Mouse (Mus musculus) WW6 (cell line): ENCODE results near the gene Naaladl1.

Experiments used
- DNase-seq: peaks from one replicate; pipeline ENCODE4 v3.0.0-alpha.2; 2013; ENCODE audit warnings: low read depth, low spot score

The Naaladl1 gene

DNA sequence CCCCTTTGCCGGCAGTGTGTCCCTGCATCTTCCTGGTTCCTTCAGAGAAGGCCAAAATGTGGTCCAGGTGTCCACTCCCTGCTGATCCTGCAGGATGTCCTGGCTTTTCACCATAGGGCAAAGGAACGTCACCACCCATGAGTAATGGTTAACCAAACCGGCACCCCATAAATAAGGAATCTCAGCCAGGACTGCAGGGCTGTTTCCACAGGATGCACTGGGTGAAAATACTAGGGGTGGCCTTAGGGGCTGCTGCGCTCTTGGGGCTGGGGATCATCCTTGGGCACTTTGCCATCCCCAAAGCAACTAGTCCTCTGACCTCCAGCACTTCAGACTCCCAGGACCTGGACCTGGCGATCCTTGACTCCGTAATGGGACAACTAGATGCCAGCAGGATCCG is at the start of gene Naaladl1:
Naaladl1 (plus strand) TSS at position 197 of the 400 bp plus-strand sequence.
- DNase-seq, result no peak

DNA sequence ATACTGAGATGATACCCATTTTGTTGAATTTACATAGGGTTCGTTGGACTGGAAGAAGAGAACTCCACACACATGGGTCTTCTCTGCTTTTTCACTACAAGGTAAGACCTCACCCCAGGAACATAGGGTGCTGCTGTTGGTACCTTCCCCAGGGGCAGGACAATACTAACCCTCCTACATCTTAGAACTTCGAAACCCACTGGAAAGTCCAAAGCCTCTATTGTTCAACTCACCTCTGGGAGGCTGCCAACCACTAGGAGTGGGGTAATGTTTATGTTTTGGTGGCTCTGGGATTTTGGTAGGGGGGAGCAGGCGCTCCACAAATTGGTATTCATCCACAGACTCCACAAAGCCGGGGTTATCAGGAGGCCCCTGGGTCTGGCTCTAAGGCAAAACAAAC is 48.9 kb upstream of the Naaladl1 start:
- no peak for DNase-seq

DNA sequence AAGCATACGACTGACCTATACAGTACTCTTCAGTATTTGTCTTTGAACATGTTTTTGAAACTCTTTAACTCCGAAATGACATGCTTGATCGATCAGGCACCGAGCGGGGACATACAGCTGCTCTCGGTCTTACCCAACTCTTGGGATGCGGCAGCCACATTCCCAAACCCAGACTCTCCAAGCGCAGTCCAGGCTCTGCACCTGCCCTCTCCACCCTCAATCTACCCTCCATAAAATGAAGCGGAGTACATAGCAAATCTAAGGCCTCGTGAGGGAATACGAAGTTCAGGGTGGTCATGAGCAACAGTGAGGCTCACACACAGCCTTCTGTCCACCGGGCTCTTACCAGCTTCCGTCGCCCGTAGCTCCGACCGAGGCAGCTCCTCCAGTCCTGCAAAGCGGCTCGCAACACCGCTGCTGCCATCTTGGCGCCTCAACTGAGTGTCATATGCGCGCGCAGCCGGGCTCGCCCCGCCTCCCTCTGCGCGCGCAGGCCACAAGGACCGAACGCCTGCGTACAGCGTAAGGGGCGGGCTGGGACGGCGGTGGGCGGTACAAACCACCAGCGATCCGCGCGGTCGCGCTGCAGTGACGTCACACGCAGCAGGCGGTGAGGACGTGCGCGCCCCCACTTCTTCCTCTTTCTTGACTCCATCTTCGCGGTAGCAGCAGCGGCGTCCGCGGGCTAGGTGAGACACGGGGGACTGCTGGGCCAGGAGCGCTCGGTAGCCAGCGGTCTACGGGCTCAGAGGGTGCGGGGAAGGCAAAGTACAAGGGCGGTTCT is 48.1 kb upstream of the Naaladl1 start, which contains the start of the genes Mrpl49 and Fau:
Mrpl49 (minus strand) TSS at position 473 of the 784 bp plus-strand sequence.
Fau (plus strand) TSS at position 532 of the 784 bp plus-strand sequence.
- DNase-seq, result peak; percentile 93

DNA sequence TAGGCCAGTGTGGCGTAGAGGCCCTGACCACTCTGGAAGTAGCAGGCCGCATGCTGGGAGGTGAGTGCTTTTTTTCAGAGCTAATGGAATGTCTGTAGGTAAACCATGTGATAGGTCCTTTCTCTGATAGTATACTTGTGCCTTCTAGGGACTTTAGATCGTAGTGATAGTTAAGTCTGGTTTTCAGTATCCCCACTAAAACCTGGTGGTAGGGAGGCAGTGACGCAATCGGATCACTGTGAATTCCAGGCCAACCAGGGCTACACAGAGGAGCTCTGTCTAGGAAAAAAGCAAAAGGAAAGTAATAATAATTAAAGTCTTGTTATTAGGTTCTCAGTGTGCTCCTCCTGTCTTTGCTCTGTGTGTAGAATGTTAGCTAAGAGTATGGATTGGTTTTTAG is 47.1 kb upstream of the Naaladl1 start:
- no peak for DNase-seq

DNA sequence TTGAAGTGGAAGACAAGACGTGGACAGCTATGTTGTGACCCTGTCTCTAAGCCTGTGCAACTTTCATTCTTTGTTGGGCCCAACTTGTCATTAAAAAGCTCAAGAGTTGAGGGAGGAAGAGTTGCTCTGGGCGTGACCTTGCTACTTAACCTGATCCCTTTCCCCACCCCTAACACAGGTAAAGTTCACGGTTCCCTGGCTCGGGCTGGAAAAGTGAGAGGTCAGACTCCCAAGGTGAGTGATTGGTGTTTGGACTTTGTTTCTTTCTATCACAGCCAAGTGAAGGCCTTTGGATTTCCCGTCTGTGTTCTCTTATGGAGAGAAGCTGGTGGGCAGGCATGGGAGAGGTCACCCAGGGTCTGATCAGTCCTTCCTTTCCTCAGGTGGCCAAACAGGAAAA is 46.6 kb upstream of the Naaladl1 start:
- DNase-seq, result no peak

DNA sequence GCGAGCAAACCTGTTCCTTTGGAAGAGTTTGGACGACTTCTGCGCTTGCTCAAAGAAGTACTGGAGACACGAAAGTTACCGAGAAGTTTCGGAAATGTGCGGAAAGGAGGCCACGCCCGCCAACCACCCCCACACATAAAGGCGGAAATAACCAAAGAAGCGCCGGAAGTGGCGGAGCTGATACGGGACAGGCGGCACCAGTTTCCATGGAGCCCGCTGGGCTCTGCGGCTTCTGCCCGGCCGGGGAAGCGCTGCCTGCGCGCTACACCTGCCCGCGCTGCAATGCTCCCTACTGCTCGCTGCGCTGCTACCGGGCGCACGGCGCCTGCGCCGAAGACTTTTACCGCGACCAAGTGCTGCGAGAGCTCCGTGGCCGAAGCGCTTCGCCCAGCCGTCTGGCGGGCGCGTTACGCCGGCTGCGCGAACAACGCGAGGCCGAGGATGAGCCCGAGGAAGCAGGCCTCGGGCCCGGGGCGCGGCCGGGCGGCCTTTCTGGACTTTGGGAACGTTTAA is 44.5 kb upstream of the Naaladl1 start, which contains the start of gene Znhit2:
Znhit2 (plus strand) TSS at position 172 of the 513 bp plus-strand sequence.
- peak; percentile 75 for DNase-seq

DNA sequence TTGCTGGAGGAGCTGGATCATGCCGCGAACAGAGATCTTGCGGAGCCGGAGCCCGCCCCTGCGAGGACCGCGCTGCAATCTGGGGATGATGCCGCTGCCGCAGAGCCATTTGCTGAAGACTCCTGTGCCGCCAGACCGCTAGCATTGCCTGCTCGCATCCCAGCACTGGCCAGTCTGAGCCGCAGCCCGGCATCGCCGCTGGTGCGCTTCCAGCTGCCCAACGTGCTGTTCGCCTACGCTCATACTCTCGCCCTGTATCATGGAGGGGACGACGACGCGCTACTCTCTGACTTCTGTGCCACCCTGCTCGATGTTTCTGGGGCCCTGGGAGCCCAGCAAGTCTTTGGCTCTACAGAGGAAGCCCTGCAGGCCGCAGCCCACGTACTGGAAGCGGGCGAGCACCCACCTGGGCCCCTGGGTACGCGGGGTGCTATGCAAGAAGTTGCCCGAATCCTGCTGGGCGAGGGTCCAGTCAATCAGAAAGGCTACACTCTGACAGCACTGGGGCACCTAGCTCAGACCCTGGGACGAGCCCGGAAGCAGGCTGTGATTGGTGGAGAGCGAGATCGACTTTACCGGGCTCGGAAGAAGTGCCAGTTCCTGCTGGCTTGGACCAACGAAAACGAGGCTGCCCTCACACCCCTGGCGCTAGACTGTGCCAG is 43.8 kb upstream of the Naaladl1 start:
- DNase-seq, result no peak

DNA sequence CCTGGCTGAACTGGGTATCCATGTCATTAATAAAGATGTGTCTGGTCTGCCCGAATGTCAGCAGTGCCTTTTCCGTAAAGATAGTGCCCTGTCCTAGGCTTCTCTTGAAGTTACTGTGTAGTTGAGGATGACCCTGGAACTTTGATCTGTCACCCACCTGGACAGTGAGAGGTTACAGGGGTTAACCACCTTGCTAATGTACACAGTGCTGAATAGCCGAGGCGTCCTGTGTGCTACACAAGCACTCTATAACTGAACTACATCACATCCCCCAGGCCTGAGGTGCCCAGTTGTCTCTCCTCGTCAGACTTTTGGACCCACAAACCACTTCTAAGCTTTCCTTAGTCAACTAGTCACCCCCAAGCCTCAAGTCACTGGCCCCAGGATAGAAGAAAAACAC is 43.2 kb upstream of the Naaladl1 start:
- DNase-seq, result no peak

DNA sequence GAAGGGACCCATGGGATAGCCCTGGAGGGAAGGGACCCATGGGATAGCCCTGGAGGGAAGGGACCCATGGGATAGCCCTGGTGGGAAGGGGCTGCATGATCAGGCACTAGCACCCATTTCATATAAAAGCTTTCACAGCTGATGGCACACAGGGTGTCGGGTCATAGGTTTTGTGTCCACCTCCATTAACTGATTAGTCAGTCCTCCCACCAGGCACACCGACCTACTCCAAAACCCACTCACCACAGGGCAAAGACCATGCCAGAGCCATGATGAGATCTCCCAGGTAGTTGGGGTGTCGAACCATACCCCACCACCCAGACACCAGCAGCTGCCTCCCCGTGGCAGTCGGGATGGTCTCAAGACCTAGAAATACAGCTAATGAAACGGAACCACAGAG is 42.5 kb upstream of the Naaladl1 start:
- DNase-seq, result no peak

DNA sequence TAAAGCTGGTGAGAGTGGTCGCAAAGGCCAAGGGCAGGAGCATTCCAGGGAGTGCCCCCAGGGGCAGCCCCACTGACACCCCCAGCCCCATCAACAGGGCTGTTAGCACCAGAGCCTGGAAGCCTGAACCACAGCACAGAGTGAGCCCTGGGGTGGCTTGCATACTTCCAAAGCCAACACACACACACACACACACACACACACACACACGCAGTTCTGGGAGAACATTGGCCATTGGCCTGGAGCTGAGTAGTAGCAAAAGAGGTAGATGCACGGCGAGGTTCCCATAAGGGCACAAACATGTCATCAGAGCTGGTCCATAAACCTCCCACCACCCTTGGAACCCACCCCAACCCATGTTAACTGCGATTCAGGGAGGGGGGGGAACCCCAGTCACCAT is 39.0 kb upstream of the Naaladl1 start:
- no peak for DNase-seq

DNA sequence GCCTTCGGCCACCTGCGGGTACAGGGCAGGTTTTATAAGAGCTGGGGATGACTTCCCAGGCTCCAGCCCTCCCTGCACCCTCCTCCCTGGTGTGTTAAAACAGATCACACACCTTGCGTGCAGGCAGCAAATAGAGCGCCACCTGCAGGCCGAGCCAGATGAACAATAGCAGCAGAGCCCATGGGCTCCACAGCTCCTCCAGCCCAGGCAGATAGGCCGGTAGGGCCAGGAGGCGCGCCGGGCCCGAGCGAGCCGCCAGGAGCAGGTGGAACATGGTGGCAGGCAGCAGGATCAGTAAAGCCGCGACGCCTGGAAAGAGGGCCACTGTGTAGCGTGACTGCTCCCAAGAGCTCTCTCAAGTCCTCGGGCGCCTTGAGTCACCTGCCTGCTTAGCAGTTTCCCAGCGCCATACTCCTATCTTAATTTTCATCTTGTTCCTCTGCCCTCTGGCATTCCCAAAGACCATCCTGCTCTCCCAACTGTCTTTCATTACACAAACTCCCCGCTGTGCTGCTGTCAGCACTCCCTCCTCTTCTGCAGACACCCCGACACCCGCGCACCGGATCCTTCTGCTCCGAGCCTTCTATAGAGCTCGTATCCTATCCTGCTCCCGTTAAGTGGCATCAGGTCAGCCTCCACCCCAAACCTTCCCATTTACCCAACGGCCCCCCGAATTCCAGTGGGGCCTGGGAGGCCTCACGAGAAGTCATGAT is 38.4 kb upstream of the Naaladl1 start:
- DNase-seq, result peak; percentile 84

DNA sequence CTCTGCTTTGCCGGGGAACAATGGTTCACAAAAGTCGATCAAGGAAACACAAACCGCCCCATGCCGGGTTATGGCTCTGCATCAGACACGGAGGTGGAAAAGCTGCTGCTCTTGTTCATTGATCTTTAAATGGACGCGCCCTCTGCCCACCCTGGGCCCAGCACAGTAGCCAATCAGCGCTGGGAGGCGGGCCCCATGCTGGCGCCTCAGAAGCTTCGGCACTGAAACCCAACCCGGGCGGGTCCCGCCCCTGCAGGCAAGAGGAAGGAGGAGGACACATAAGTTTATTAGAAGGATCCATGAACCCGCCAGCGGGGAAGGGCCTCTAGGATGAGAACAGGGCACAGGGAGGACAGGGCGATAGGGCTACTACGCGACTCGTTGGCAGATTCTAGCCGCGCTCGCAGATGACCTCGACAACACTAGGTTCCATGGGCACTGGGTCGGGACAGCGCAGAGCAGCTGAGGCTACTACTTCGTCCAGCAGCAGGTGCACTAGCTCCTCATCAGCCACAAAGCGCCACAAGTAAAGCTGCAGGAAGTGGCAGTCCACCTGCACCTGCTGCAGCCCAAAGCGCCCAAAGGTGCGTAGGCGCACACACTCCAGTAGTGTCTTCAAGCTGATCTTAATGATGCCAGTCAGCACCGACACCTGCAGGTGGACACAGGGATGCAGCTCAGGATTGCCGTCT is 37.7 kb upstream of the Naaladl1 start, which contains the start of gene Tm7sf2:
Tm7sf2 (minus strand) TSS at position 650 of the 692 bp plus-strand sequence.
- peak; percentile 78 for DNase-seq

DNA sequence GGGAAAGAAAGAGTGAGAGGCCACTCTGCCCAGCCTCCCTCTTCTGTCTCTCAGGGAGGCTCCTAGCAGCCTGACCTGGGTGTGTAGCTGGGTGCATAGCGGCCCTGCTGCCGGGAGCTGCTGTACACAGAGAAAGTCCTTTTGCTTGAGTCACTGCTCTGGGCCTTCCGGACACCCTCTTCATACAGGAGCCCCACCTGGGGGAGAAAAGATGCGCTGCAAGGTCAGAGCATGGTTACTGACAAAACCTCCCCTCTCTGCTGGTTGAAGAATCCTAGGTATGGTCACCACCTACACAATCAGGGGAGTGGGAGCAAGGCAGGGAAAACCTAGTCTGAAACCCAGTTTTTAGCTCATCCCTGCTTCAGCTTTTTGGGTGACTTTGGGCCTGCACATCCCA is 36.6 kb upstream of the Naaladl1 start:
- DNase-seq, result no peak

DNA sequence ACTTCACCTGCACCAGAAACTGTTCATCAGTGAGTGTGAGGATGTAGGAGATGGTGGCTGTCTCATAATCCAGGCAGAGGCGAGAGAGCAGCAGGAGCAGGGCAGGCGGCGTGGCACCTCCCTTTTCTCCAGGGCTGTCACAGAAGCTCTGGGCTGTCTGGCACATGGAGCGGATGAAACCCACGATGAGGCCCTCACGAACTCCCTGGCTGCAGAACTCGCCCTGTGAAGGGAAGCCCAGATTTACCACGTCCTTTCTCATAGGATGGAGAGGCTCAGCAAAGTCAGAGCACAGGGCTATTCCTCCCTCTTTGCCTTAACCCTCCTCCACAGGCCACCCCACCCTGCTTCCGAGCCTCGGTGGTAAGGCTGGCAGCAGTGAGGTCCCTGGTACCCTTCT is 35.7 kb upstream of the Naaladl1 start:
- no peak for DNase-seq

DNA sequence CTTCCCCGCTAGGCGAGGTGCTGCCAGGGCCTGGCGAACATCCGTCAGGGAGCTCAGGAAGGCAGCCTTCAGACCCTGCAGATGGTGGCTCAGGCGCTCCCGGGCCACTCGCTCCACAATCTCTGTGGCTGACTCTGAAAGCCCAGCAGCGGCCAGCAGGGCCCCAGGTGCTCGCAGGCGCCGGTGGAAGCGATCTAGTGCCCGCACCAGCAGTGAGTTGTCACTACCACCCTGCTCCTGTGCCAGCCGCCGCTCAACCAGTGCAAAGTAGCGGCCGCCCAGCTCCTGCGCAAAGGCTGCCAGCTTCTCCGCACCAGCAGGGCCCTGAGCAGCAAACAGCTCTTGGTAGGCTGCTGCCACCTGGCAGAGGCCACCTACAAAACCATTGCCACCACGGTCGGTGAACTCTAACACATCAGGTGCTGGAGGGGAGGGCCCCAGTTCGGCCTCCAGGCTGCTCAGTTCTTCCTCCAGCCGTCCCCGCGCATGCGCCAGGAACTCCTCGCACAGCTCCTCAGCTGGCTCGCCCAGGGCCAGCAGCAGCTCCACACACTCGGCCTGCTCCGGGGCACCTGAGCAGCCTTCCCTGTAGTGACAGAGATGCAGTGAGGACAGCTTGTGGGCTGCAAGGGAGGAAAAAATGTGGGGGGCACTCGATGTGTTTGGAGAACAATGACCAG is 34.9 kb upstream of the Naaladl1 start:
- DNase-seq, result no peak

DNA sequence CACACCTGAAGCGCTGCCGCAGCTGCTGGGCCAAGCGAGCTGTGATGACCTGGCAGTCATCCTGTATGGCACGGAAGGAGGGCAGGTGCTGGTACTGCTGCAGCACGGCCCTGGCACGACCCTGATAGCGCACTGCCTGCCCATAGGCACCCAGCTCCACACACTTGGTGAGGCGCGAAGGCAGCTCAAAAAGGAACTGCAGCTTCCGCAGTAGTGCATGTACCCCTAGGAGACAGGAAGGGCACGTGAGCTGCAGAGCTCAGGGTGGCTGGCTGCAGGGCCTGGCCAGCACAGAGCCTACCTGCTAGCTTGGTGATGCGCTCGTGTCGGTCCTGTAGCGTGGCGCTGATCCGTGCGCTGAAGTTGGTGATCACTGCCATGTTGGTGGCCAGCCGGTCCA is 34.3 kb upstream of the Naaladl1 start:
- no peak for DNase-seq

DNA sequence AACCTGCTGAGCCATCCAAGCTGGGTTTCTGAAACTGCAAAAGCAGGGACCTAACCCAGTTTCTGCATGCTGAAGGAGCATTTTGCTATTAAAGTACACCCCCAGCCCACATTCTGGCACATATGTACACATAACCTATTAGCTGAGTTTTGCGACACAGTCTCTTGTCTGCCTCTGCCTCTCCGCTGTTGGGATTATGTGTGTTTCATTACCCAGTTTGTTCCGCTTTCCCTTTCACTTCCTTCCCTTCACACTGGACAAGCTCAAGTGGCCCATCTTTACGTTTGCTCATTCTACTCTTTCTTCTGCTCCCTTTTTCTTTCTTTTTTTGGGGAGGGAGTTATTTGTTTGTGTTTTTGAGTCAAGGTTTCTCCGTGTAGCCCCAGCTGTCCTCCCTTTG is 31.7 kb upstream of the Naaladl1 start:
- no peak for DNase-seq

DNA sequence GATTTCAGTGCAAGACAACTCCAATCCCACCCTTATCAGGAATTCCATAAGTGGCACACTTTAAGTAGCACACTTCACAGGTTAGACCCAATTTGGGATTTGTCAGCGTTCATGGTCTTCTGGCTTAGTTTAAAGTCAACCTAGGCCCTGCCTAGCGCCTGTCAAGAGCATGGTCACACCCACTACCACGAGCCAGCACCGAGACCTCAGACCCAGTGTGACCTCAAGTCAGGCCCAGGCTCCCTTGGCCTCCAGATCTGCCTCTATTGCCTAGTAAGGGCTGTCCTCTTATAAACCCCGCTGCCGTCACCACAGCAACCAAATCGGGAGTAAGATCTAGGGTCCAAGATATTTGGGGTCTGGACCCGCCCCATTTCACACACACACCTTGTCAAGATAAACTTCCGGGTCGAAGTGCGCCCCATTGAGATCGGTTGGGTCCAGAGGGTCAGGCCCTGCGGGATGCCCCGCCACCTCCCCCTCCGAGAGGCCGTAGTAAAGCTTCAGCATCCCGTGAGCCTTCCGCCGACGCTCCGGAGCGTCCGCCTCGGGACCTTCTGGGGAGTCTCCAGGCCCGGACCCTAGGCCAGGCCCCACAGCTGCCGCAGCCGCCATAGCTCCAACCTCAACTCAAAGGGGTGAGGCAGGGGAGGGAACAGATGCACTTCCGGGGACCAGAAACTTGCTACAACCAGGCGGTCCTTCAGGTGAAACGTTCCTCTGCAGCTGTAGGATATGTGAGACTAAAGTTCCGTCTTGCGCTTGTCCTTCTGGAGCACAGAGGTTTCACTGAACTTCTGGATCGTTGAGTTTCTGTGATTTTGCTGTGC is 28.8 kb upstream of the Naaladl1 start, which contains the start of gene Vps51:
Vps51 (minus strand) TSS at position 668 of the 830 bp plus-strand sequence.
- DNase-seq, result peak; percentile 72

DNA sequence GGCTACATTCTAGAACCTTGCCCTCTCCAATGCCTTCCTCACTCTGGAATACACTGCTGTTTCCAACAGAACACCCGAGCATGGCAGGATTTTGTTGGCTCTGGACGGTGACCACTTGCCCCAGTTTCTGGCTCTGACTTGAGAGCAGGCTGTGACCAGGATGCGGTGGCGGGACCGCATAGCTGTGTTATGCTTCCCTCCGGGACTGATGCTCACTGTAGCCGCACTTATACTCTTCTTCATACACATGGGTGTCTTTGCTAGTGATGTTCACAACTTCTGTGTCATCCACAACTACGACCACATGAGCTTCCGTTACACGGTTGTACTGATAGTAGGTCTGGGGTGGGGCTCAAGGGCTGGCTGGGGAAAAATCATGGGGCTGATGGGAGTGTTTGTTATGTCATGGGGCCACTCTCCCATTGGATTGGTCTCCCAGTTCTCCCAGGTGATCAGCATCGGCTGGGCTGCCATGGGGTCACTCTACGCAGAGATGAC is 25.6 kb upstream of the Naaladl1 start, which contains the start of gene Tmem262:
Tmem262 (plus strand) TSS at position 51 of the 498 bp plus-strand sequence.
- no peak for DNase-seq
